Mouse (Mus musculus): ENCODE results near the gene Gnai2.
A peak's percentile ranks its signal among the peaks of the same experiment; 100 is the strongest.
"Not testable (repeated sequence)": the region's sequence is repeated elsewhere in the genome, so short reads cannot be mapped to it uniquely, and the experiment has no call there.

Gnai2 gene

DNA sequence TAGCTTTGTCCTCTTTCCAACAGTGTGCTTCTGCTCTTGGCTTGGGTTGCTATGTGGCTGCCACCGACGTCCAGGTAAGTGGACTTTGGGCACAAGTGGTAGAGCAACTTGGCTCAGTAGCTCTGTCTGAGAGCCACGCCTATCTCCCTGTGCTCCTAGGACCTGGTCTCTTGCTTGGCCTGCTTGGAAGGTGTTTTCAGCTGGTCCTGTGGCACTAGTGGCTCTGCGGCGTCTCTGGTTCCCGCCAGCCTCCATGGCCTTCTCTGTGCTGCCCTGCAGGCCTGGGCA lies 44.5 kb downstream of the Gnai2 start:
- DNase-seq (ENCODE audit: low read depth in 2 of 2, low spot score in 2 of 2), result no peak

DNA sequence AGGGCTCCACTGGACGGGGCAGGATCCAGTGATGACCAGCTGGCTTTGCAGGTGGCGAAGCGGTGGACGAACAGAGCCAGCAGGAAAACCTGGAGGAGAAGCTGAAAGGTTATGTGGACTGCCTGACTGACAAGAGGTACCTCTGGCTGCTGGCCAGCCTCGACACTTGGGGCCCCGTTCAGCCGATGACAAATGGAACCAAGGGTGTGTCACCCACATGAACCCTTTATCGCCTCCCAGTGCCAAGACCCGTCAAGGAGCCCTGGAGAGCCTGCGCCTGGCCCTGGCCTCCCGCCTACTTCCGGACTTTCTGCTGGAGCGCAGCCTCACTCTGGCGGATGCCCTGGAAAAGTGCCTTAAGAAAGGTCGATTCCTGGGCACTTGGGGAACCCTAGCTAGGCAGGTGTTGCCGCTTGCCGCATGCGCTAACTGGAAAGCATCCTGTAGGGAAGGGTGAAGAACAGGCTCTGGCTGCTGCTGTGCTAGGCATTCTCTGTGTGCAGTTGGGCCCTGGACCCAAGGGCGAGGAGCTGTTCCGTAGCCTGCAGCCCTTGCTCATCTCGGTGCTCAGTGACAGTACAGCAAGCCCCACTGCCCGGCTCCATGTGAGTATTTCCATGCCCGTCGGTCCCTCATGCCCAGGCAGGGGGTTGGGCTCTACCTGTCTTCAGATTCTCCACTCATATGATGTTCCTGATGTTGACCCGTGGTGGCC lies 45.0 kb downstream of the Gnai2 start:
- DNase-seq (ENCODE audit: low read depth in 2 of 2, low spot score in 2 of 2), result no peak

DNA sequence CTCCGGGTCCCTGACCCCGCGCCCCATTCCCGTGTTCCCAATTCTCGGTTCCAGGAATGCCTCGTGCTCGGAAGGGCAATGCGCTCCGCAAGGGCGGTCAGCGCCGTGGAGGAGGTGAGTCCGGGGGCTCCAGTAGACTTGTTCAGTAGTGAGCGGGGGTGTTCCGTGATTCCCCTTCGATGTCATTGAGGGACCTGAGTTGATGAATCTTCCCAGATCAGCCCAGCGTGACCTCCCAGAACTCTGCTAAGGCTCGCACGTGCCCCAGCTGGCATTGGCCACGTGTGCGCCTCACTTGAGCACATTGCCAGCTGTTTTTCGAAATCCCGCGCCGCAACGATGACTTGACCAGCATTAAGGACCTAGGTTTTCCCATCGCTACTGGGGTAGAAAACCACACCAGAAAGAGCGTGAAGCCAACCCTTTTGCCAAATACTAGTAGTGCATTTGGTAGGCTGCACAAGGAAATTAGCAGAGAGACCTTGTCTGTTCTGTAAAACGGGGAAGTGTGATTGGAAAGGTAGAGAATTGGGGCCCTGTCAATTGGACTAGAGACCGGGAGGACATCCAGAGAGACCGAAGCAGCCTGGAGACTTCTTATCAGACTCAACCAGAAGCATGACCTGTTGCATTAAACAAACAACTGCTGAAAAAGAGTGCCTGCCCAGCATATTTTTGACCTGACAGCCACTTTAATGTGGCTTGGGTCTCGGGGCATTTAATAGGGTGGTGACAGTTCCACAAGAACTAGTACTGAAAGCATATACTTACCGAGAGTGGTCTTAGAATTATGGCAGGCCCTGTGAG lies 47.1 kb downstream of the Gnai2 start:
- DNase-seq (ENCODE audit: low read depth in 2 of 2, low spot score in 2 of 2), result no peak

DNA sequence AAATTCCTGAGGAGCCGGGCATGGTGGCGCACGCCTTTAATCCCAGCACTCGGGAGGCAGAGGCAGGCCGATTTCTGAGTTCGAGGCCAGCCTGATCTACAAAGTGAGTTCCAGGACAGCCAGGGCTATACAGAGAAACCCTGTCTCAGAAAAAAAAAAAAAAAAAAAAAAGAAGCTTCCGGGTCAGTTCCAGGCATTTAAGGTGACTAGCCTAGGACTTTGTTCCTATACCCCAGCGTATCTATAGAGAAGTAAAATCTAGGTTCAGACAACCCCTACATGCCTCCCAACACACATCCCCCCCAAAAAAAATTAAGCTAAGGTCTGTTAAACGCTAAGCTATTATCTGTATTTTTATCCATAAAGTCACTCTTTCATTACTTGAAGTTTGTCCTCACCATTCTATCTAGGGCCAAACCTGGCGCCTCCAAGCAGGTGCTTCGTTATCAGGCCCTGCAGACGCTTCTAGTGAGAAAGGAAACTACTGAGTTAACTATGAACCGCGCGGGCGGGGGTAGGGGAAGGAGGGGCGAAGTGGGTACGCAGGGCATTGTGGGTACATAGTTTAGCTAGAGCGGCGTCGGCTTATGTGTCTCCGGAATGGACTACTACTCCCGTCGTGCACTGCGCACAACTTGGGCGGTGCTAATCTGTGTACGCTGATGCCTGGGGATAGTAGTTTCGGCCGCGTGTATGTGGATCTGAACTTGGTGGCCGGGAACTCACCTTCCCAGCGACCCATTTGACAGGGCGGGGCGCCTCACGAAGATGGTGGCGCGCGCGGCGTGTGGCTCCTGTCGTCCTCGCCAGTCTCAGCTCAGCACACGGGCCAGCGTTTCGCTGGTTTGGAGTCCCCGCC lies 48.0 kb downstream of the Gnai2 start, which contains the start of gene Ifrd2:
TSS of gene Ifrd2 (plus strand) at position 669 of the 859 bp plus-strand sequence.
- peak; percentile 95 to 97 for DNase-seq (ENCODE audit: low read depth in 2 of 2, low spot score in 2 of 2)

DNA sequence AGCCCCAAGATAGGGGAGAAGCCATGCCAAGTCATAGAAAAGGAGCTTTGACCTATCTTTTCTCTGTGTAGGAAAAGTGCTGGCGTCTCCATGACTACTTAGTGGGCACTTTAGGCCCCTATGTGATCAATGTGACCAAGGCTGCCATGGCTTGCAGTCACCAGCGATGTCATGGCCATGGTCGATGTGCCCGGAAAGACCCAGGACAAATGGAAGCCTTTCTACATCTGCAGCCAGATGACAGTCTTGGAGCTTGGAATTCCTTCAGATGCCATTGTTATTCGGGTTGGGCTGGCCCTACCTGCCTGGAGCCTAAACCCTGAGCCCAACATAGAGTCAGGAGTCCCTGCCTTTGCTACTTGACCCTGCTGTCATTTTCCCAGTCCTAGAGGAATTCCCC lies 48.7 kb downstream of the Gnai2 start:
- no peak for DNase-seq (ENCODE audit: low read depth in 2 of 2, low spot score in 2 of 2)

DNA sequence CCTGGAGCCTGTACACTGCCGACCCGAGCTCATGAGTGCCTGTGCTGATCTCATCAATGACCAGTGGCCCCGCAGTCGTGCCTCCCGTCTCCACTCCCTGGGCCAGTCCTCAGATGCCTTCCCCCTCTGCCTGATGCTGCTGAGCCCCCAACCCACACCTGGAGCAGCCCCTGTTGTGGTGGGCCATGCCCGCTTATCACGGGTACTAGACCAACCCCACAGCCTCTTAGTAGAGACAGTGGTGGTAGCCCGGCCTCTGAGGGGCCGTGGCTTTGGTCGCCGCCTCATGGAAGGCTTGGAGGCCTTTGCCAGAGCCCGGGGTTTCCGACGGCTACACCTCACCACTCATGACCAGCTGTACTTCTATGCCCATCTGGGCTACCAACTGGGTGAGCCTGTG lies 52.0 kb downstream of the Gnai2 start:
- DNase-seq (ENCODE audit: low read depth in 2 of 2, low spot score in 2 of 2), result no peak

DNA sequence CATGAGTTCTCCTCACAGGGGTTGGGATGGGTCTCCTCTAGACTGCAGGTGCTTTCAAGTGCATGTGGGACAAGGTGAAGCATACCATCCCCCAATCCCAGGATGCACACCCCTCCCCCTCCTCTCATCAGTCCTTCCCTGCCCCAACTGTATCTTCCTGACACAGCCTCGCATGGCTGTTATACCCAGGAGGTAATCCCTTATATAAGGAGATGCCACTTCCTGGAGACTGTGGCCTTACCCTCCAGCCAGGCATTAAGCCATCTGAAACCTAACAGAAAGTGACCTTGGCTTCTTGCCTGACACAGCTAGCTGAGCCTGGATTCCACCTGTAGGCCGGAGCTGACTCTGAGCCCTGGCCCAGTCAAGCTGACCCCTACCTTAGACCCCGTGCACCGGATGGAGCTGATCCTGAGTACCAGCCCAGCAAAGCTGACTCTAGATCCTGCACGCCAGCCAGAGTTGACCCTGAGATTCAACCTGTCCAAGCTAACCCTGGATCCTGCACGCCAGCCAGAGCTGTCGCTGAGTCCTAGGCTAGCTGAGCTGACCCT lies 52.6 kb downstream of the Gnai2 start:
- DNase-seq (ENCODE audit: low read depth in 2 of 2, low spot score in 2 of 2), result no peak

DNA sequence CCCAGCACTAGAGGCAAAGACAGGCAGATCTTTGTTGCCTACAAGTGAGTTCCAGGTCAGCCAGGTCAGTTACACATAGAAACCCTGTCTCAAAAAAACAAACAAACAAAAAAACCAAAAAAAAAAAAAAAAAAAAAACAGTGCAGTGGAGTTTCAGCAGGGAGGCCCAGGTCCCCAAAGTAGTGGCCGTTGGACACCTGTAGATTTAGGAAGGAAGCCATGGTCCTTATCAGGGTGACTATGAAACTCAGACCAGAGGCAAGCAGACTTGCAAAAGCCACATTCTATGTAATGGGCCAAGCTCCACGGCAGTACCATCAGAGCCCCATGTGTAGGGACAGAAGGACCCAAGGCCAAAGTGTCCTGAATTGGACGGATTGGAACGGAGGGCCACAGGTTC lies 53.6 kb downstream of the Gnai2 start:
- no peak for DNase-seq (ENCODE audit: low read depth in 2 of 2, low spot score in 2 of 2)

DNA sequence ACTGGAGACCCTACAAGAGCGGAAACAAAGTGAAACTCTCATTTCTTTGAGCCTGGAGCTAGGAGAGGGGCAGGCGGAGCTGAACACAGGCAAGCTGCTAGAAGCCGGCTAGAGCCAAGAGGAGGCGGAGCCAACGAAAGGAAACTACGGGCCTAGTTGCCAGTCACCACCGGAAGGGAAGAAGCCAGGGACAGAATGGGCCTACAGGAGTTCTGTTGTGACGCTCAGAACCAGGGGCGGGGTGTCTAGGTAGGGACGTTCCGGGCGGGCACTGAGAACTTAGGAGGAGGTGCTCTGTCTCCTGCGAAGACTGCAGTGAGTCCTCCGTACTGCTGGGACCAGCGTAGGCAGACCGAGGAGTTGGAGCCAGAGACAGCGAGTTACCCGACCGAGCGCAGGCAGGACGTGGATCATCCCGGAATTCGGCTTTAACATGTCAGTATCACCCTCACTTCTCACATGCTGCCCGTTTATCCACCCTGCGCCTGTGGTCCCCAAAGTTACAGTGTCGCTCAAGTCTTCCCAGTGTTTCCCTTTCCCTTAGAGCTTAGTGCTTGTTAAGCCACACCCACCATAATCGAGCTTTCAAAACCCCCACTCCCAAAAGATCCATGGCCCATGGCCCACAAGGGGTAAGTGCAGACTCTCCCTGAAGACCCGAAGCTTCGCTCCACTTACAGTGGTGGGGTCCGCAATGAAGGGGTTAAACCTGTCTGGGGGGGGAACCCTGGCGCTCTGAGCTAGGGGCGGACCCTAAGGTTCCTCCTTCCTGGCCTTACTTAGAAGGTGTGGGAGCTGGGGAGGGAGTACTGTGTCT lies 54.5 kb downstream of the Gnai2 start, which contains the start of gene Hyal3:
TSS of gene Hyal3 (plus strand) at position 318 of the 817 bp plus-strand sequence.
- DNase-seq (ENCODE audit: low read depth in 2 of 2, low spot score in 2 of 2), result peak; percentile 80 to 82

DNA sequence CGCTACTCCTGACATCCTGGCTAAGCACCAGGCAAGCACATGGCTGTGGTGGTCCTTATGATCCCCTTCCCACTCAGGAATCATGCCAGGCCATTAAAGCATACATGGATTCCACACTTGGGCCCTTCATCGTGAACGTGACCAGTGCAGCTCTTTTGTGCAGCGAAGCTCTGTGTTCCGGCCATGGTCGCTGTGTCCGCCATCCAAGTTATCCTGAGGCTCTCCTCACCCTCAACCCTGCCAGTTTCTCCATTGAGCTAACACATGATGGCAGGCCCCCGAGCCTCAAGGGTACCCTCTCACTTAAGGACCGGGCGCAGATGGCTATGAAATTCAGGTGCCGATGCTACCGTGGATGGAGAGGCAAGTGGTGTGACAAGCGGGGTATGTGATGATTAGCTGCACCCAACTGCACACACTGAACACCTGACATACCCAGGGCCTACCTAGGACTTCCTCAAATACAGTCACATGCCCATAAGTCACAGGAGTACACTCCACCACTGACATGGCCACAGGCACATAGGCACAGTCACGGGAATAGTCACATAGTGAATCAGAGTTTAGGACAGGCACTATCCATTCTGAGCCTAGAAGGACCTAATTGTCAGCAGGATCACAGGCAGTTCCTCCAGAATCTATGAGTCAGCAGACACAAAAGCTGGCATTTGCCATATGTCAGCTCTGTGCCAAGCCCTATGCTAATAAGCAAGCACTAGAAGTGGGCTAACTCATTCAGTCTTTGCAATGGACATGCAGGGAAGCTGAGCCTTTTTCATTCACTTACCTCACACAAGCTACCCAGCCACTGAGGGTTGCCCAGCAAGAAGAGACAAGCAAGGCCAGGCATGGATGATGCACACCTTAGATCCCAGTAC lies 55.9 kb downstream of the Gnai2 start:
- DNase-seq (ENCODE audit: low read depth in 2 of 2, low spot score in 2 of 2), result no peak

DNA sequence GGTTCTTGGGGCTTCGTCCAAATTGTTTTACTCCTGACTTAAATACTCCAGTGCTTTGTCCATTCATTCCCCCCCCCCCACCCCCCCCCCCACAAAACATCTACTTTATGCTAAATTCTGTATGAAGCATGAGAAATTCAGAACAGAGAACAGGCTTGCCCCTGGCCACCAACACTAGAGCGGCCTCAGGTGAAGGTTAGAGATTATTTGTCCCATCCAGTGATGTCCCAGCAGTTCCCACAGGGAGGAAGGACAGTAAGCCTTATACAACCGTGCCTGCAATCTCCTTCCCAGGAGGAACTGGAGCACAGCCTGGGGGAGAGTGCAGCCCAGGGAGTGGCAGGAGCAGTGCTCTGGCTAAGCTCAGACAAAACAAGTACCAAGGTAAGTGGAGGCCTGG lies 56.6 kb downstream of the Gnai2 start, which contains the start of gene Naa80:
TSS of gene Naa80 (plus strand) at position 301 of the 400 bp plus-strand sequence.
- DNase-seq (ENCODE audit: low read depth in 2 of 2, low spot score in 2 of 2), result no peak

DNA sequence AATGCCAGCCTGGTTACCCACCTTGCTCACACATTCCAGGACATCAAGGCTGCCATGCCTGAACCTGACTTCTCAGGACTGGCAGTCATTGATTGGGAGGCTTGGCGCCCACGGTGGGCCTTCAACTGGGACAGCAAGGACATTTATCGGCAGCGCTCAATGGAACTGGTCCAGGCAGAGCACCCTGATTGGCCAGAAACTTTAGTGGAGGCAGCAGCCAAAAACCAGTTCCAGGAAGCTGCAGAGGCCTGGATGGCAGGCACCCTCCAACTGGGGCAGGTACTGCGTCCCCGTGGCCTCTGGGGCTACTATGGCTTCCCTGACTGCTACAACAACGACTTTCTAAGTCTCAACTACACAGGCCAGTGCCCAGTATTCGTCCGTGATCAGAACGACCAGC lies 57.3 kb downstream of the Gnai2 start:
- DNase-seq (ENCODE audit: low read depth in 2 of 2, low spot score in 2 of 2), result no peak

DNA sequence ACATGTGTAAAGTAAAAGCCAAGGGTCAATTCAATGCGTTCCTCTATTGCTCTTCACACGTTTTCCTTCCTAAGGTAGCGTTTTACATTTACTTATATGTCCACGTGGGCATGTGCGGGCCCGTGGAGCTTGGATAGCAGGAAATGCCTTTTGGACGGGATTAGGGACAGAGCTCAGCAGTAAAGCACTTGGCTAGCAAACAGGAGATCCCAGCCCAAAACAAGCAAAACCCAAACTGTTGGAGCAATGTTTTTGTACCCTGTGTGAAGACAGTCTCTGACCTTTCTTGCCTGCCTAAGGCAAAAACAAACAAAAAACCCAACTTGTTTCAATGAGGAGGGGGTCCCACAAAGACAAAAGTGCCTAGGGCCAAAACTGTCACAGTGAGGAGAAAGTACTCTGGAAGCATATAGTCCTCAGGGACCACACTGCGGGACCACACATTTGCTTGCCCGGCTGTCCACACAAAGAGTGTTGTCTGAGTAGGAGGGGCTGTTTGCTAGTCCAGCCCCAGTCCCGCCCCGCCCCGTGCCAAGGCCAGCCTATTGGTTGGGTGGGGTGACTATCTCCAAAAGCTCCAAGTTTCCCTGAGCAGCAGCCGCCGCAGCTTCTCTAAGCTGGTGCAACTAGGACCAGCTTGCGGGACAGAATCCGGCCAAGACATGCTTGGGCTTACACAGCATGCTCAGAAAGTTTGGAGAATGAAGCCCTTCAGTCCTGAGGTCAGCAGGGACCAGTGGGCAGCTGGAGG lies 58.6 kb downstream of the Gnai2 start, which contains the start of gene Hyal1:
TSS of gene Hyal1 (plus strand) at position 571 of the 751 bp plus-strand sequence.
- DNase-seq (ENCODE audit: low read depth in 2 of 2, low spot score in 2 of 2), result no peak

DNA sequence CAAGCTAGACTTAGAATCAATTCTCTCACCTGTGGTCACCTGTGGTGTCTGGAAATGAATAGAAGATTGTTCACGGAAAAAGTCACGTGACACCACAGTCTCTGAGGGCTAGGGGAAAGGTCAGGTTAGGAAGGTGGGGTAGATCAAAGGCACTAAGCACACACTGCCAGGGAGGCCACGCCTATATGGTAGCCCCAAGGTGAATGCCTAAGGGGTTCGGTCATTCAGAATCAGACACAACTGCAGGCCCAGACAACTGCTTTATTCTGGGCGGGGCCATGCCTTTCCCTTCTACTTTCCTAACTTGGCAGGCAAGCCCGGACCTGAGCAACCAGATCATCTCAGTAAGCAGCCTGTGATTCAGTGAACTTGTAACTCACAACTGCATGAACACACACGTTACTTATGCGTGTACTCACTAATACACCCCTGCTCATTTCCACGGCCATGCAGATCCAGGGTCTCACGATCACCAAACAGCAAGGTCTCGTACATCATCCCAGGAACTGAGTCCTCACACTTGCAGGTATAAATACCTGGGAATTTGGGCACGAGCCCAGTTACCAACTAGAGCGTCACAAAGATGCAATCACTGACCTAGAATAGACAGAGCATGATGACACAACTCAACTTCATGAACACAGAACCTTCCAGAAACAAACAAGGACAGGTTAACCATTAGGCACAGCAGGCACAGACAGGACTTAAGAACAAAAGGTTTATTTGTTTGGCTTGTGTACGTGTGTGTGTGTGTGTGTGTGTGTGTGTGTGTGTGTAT lies 59.4 kb downstream of the Gnai2 start:
- DNase-seq (ENCODE audit: low read depth in 2 of 2, low spot score in 2 of 2), result no peak

DNA sequence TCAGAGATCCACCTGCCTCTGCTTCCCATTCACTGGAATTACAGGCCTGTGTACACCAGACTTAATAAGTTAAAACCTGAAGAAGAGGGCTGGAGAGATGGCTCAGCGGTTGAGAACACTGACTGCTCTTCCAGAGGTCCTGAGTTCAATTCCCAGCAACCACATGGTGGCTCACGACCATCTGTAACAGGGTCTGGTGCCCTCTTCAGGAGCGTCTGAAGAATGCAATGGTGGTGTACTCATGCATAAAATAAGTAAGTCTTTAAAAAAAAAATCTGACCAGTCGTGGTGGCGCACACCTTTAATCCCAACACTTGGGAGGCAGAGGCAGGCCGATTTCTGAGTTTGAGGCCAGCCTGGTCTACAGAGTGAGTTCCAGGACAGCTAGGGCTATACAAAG lies 61.4 kb downstream of the Gnai2 start:
- DNase-seq (ENCODE audit: low read depth in 2 of 2, low spot score in 2 of 2), result not testable (repeated sequence)

DNA sequence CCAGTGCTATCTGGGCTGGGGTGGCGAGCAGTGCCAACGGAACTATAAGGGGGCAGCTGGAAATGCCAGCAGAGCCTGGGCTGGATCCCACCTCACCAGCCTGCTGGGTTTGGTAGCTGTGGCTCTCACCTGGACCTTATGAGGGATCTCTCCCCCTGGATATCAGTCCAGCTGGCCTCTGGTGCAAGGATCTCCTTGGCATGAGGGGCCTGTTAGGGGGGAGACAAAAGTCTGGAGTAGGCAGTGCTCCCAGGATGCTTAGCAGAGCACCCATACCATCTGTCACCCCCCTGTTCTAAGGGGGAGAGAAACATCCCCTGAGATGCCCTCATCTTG lies 62.9 kb downstream of the Gnai2 start:
- DNase-seq (ENCODE audit: low read depth in 2 of 2, low spot score in 2 of 2), result no peak

DNA sequence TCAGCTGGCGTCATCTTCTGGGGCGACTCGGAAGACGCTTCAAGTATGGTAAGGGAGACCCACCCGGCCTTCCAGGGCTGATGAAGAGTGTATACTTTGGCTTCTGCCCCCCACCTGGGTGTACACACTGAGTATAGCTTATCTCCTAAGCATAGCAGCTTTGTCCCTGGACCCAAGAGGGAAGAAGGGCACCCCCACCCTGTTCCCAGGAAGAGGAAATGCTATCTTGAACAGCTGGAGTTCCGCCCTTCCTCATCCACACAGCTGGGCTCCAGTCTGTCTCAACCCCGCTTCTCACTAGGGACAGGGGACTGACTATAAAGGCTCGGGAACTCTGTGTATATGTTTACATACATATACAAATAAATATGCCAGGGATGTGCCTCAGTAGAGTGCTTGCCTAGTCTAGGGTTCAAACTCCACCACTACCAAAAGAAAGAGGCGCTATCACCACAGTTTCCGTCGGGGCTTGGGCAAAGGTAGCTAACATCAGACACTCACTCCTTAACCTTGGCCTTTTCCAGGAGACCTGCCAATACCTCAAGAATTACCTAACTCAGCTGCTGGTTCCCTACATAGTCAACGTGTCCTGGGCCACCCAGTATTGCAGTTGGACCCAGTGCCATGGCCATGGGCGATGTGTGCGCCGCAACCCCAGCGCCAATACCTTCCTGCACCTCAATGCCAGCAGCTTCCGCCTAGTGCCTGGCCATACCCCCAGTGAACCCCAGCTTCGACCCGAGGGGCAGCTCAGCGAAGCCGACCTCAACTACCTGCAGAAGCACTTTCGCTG lies 63.4 kb downstream of the Gnai2 start:
- DNase-seq (ENCODE audit: low read depth in 2 of 2, low spot score in 2 of 2), result no peak
